Mouse (Mus musculus) myocyte (in vitro differentiated cells): ENCODE data around the gene 2510009E07Rik. TPM values are rescaled to one million over a fixed set of nuclear protein-coding genes. Genes with fewer than 3 reads are reported as not detected.
A peak's percentile ranks its signal among the peaks of the same experiment; 100 is the strongest.

Experiments
- H3K27me3 ChIP-seq: one replicate; pipeline ENCODE4 v1.6.1; 2011; ENCODE audit not compliant: control insufficient read depth, insufficient read depth, insufficient read length
- H3K36me3 ChIP-seq: one replicate; pipeline ENCODE4 v1.6.1; 2011; ENCODE audit not compliant: control insufficient read depth, insufficient read depth
- H3K4me2 ChIP-seq: one replicate; pipeline ENCODE4 v1.6.1; 2011; ENCODE audit warnings: low read depth, control low read depth
- H3K4me3 ChIP-seq: one replicate; pipeline ENCODE4 v1.5.1; 2011; ENCODE audit warnings: mild to moderate bottlenecking, control low read depth, moderate library complexity
- H3K79me2 ChIP-seq: one replicate; pipeline ENCODE4 v1.6.1; 2011; ENCODE audit not compliant: control insufficient read depth, insufficient read depth
- H3ac ChIP-seq: one replicate; pipeline ENCODE4 v1.6.1; 2011; ENCODE audit not compliant: control insufficient read depth, insufficient read length
- CEBPB ChIP-seq: IDR thresholded peaks from 2 replicates; pipeline ENCODE4 v1.6.1; 2011; ENCODE audit warnings: mild to moderate bottlenecking, moderate library complexity; ENCODE audit not compliant: poor library complexity, insufficient read depth, severe bottlenecking
- E2F4 ChIP-seq: IDR thresholded peaks from one replicate; pipeline ENCODE4 v1.6.1; 2011; ENCODE audit warnings: mild to moderate bottlenecking, control low read depth, moderate library complexity; ENCODE audit not compliant: insufficient read depth
- MAX ChIP-seq: IDR thresholded peaks from one replicate; pipeline ENCODE4 v1.6.1; 2011; ENCODE audit warnings: low read depth, mild to moderate bottlenecking, control low read depth
- MYOD1 ChIP-seq, 3 experiments: IDR thresholded peaks; one replicate each; pipeline ENCODE4 v1.6.1; 2011; ENCODE audit warnings: control low read depth in 2 of 3, low read depth in 2 of 3, mild to moderate bottlenecking in 2 of 3, moderate library complexity in 1 of 3; ENCODE audit not compliant: insufficient read length in 2 of 3, control insufficient read depth in 1 of 3
- MYOG ChIP-seq, 3 experiments: IDR thresholded peaks; one replicate each; pipeline ENCODE4 v1.6.1; 2011; ENCODE audit warnings: control low read depth in 2 of 3, low read depth in 2 of 3, mild to moderate bottlenecking in 2 of 3; ENCODE audit not compliant: insufficient read length in 2 of 3, control insufficient read depth in 1 of 3, insufficient read depth in 1 of 3
- POLR2A ChIP-seq: IDR thresholded peaks from one replicate; pipeline ENCODE4 v1.6.1; 2011; ENCODE audit warnings: low read depth, mild to moderate bottlenecking, control low read depth, moderate library complexity; ENCODE audit not compliant: insufficient read length
- POLR2AphosphoS2 ChIP-seq: IDR thresholded peaks from one replicate; pipeline ENCODE4 v1.6.1; 2011; ENCODE audit warnings: low read depth, control low read depth; ENCODE audit not compliant: insufficient read length
- REST ChIP-seq: IDR thresholded peaks from one replicate; pipeline ENCODE4 v1.6.1; 2011; ENCODE audit warnings: mild to moderate bottlenecking, control low read depth, moderate library complexity; ENCODE audit not compliant: insufficient read depth, insufficient read length
- SRF ChIP-seq: IDR thresholded peaks from one replicate; pipeline ENCODE4 v1.6.1; 2011; ENCODE audit warnings: low read depth; ENCODE audit not compliant: control insufficient read depth, insufficient read length
- TCF12 ChIP-seq: IDR thresholded peaks from one replicate; pipeline ENCODE4 v1.6.1; 2011; ENCODE audit warnings: mild to moderate bottlenecking, control low read depth; ENCODE audit not compliant: poor library complexity, insufficient read depth, severe bottlenecking
- TCF3 ChIP-seq: IDR thresholded peaks from one replicate; pipeline ENCODE4 v1.6.1; 2011; ENCODE audit warnings: low read depth, control low read depth; ENCODE audit not compliant: insufficient read length
- USF1 ChIP-seq: IDR thresholded peaks from one replicate; pipeline ENCODE4 v1.6.1; 2011; ENCODE audit warnings: low read depth, mild to moderate bottlenecking, control low read depth, moderate library complexity
- polyA plus RNA-seq: library from polyadenylated mRNA; unstranded; fragments of >200 nt; fragmentation: generic; extraction: Trizol; gene quantifications from one replicate; pipeline ENCODE4 v1.2.1, GENCODE M21; 2012; ENCODE audit warnings: missing spikeins

2510009E07Rik gene
- polyA plus RNA-seq, 1 experiment = 4.4 TPM

DNA sequence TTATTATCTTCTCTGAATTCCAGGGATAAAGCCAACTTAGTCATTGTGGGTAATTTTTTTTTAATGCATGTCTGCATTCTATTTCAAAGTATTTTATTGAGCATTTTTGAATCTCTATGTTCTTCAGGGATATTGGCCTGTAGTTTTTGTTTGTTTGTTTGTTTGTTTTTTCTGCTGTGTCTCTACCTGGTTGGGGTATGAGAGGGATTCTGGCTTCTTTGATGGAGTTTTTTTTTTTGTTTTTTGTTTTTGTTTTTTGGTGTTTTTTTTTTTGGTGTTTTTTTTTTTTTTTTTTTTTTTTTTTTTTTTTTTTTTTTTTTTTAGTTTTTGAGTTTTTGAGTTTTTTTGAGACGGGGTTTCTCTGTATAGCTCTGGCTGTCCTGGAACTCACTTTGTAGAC is 41.2 kb upstream of the 2510009E07Rik start:
- Histone ChIP-seq H3K27me3 (peaks cover under 1% of the 10 kb centered on the region), H3K36me3 (no peaks in the 10 kb centered on the region), H3K4me2 (no peak overlapping the region), H3K79me2 (no peaks in the 10 kb centered on the region), H3K4me3 (no peak overlapping the region), H3ac (no peak overlapping the region)
- TF ChIP-seq TCF12 = no peak
- no peak for TF ChIP-seq CEBPB
- TF ChIP-seq POLR2AphosphoS2 = no peak
- no peak for TF ChIP-seq REST
- TF ChIP-seq E2F4 = no peak
- no peak for TF ChIP-seq POLR2A
- no peak for TF ChIP-seq MYOD1 (IDR thresholded peaks at IDR 0.05; ENCODE audit: control insufficient read depth in 1 of 3, insufficient read length in 2 of 3, low read depth in 2 of 3)
- TF ChIP-seq SRF = no peak

DNA sequence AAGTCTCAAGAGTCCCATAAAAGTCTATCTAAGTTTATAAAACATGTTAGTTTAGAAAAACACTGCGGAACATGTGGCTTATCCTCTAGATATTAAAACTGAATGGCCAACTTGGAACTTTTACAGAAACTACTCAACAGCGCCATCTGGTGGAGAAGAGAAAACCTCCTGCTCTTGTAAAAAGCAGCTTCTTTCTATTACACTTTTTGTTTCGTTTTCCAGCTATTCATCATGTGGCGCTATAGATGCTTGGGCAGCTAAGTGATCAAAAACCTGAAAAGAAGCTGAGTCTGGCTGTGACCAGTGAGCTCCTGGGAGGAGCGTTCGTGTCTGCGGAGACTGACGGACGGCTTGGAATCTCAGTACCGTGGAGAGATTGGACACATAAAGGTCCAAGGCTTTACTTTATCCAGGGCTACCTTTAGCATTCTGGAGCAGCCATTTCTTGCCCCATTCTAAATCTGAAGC is 33.5 kb upstream of the 2510009E07Rik start:
- Histone ChIP-seq H3K36me3 (no peaks in the 10 kb centered on the region), H3K4me2 (peak overlapping the region; percentile 73), H3K4me3 (no peak overlapping the region), H3K27me3 (peaks cover 10% of the 10 kb centered on the region), H3K79me2 (no peaks in the 10 kb centered on the region), H3ac (no peak overlapping the region)
- TF ChIP-seq POLR2AphosphoS2 (no peak), TCF3 (no peak), POLR2A (no peak), MYOG (IDR thresholded peaks at IDR 0.05; ENCODE audit: control insufficient read depth in 1 of 3, insufficient read depth in 1 of 3, insufficient read length in 2 of 3, low read depth in 2 of 3) (no peak), SRF (no peak), MYOD1 (IDR thresholded peaks at IDR 0.05; ENCODE audit: control insufficient read depth in 1 of 3, insufficient read length in 2 of 3, low read depth in 2 of 3) (no peak), E2F4 (no peak)

DNA sequence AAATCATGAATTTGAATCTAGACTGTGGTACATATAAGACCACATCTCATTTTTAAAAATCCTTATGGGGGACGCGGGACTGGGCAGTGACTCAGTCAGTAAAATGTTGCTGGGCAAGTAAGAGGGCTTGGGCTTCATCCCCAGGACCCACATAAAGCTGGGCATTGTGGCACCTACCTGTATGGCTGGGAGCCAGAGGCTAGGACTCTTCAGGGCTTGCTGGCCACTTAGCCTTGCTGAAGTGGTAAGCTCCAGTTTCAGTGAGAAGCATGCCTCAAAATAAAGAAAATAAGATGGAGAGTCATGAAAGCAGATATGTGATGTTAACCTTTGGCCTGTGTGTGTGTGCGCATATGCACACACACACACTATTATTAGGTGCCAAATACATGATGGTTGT is 33.0 kb upstream of the 2510009E07Rik start:
- no peak overlapping the region for H3K4me2 ChIP-seq
- peaks cover 10% of the 10 kb centered on the region for H3K27me3 ChIP-seq
- no peaks in the 10 kb centered on the region for H3K36me3 ChIP-seq
- H3K79me2 ChIP-seq = no peaks in the 10 kb centered on the region
- no peak overlapping the region for H3ac ChIP-seq
- H3K4me3 ChIP-seq = no peak overlapping the region
- no peak for TF ChIP-seq POLR2AphosphoS2
- TF ChIP-seq E2F4 = no peak
- no peak for TF ChIP-seq POLR2A
- TF ChIP-seq REST = no peak
- no peak for TF ChIP-seq USF1
- no peak for TF ChIP-seq TCF12
- TF ChIP-seq CEBPB = no peak
- TF ChIP-seq MYOG (IDR thresholded peaks at IDR 0.05; ENCODE audit: control insufficient read depth in 1 of 3, insufficient read depth in 1 of 3, insufficient read length in 2 of 3, low read depth in 2 of 3) = no peak
- TF ChIP-seq TCF3 = no peak
- TF ChIP-seq MYOD1 (IDR thresholded peaks at IDR 0.05; ENCODE audit: control insufficient read depth in 1 of 3, insufficient read length in 2 of 3, low read depth in 2 of 3) = no peak
- no peak for TF ChIP-seq MAX
- no peak for TF ChIP-seq SRF

DNA sequence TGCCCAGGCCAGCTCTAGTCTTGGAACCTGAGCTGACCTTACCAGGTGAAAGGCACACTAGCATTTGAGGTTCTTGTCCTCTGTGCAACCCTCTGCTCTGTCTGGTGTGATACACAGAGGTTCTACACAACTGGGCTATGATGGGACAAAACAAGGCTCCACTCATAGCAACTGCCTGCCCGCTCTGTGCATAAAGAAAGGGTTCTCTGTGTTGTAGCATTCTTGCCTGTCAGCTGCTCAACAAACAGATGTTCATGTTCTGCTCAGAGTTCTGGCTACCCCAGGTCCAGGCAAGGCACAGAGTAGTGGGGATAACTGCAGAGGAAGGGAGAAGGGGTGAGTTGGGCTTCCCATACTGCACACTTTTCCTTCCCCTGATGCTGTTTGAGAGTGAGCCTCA is 29.8 kb upstream of the 2510009E07Rik start:
- H3K79me2 ChIP-seq = no peaks in the 10 kb centered on the region
- H3ac ChIP-seq = no peak overlapping the region
- H3K36me3 ChIP-seq = no peaks in the 10 kb centered on the region
- no peaks in the 10 kb centered on the region for H3K27me3 ChIP-seq
- no peak overlapping the region for H3K4me3 ChIP-seq
- no peak for TF ChIP-seq MYOG (IDR thresholded peaks at IDR 0.05; ENCODE audit: control insufficient read depth in 1 of 3, insufficient read depth in 1 of 3, insufficient read length in 2 of 3, low read depth in 2 of 3)
- TF ChIP-seq E2F4 = no peak
- no peak for TF ChIP-seq REST
- TF ChIP-seq POLR2AphosphoS2 = no peak
- TF ChIP-seq SRF = no peak
- no peak for TF ChIP-seq USF1
- TF ChIP-seq TCF3 = no peak
- TF ChIP-seq MYOD1 (IDR thresholded peaks at IDR 0.05; ENCODE audit: control insufficient read depth in 1 of 3, insufficient read length in 2 of 3, low read depth in 2 of 3) = no peak
- TF ChIP-seq CEBPB = no peak
- no peak for TF ChIP-seq POLR2A
- TF ChIP-seq MAX = no peak
- TF ChIP-seq TCF12 = no peak
- no peak overlapping the region for H3K4me2 ChIP-seq

DNA sequence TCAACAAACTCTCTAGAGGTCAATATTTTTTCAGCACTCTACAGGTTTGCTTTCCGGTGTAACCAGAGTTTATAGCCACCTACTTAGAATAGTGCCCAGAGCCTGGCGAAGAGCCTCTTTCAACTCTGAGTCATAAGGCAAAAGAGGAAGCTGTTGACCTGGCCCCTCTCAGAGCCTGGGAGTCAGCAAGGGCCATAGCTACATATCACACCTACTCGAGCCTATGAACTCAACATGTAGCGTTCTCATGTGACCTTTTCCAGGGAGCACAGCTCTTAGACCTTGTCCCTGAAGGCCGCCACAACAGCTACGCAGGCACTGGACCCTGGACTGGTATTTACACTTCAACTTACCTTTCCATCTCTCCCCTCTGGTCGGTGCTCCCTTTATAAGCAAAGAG is 25.3 kb upstream of the 2510009E07Rik start:
- no peak overlapping the region for H3ac ChIP-seq
- H3K27me3 ChIP-seq = no peaks in the 10 kb centered on the region
- H3K79me2 ChIP-seq = no peaks in the 10 kb centered on the region
- TF ChIP-seq REST = no peak
- TF ChIP-seq MYOD1 (IDR thresholded peaks at IDR 0.05; ENCODE audit: control insufficient read depth in 1 of 3, insufficient read length in 2 of 3, low read depth in 2 of 3) = no peak
- no peak for TF ChIP-seq SRF
- TF ChIP-seq MAX = no peak
- no peak for TF ChIP-seq TCF12
- H3K4me3 ChIP-seq = no peak overlapping the region
- no peak overlapping the region for H3K4me2 ChIP-seq
- H3K36me3 ChIP-seq = no peaks in the 10 kb centered on the region
